Mouse (Mus musculus) ES-E14 (cell line): ENCODE measurements around the gene Gdpd2. TPM values are rescaled to one million over a fixed set of nuclear protein-coding genes. Genes with fewer than 3 reads are reported as not detected.
A peak's percentile ranks its signal among the peaks of the same experiment; 100 is the strongest.

Source experiments
- DNase-seq: peaks from one replicate; pipeline ENCODE4 v3.0.0-alpha.2; 2013; ENCODE audit warnings: low read depth, low spot score
- H3K27ac ChIP-seq: 2 replicates; pipeline ENCODE4 v1.5.1; 2012; ENCODE audit warnings: low read depth, mild to moderate bottlenecking, low read length, moderate library complexity, mixed read lengths; ENCODE audit not compliant: poor library complexity, insufficient read depth, severe bottlenecking
- H3K36me3 ChIP-seq: 2 replicates; pipeline ENCODE4 v1.6.1; 2012; ENCODE audit warnings: mild to moderate bottlenecking, low read length, moderate library complexity, mixed read lengths; ENCODE audit not compliant: control insufficient read depth, poor library complexity, insufficient read depth, severe bottlenecking
- H3K4me1 ChIP-seq, 2 experiments: fragments of 150-350 bp in 1 of 2; sonication (generic) in 1 of 2; 2 replicates each; pipeline ENCODE4 v1.6.1; 2012; ENCODE audit warnings: low read length in 2 of 2, mild to moderate bottlenecking in 1 of 2, mixed read lengths in 1 of 2; ENCODE audit not compliant: control insufficient read depth in 2 of 2, insufficient read depth in 2 of 2, poor library complexity in 1 of 2
- H3K4me3 ChIP-seq, 2 experiments: fragments of 150-350 bp in 1 of 2; sonication (generic) in 1 of 2; 2 replicates each; pipeline ENCODE4 v1.5.1; 2012; ENCODE audit warnings: low read length in 2 of 2, low read depth in 1 of 2, mild to moderate bottlenecking in 1 of 2, mixed read lengths in 1 of 2; ENCODE audit not compliant: insufficient read depth in 1 of 2, poor library complexity in 1 of 2, severe bottlenecking in 1 of 2
- H3K9ac ChIP-seq: 2 replicates; pipeline ENCODE4 v1.6.1; 2012; ENCODE audit warnings: low read depth, mild to moderate bottlenecking, low read length, mixed read lengths; ENCODE audit not compliant: poor library complexity, insufficient read depth, severe bottlenecking
- H3K9me3 ChIP-seq: fragments of 150-350 bp; sonication (generic); 2 replicates; pipeline ENCODE4 v1.6.1; 2012; ENCODE audit warnings: low read depth, mild to moderate bottlenecking, low read length; ENCODE audit not compliant: control insufficient read depth, insufficient read depth
- CHD2 ChIP-seq: IDR thresholded peaks from 2 replicates; pipeline ENCODE4 v1.6.1; 2014; ENCODE audit warnings: mild to moderate bottlenecking, low read depth, low read length, inconsistent platforms
- HCFC1 ChIP-seq: IDR thresholded peaks from 2 replicates; pipeline ENCODE4 v1.6.1; 2012; ENCODE audit warnings: low read length, inconsistent platforms, borderline replicate concordance; ENCODE audit not compliant: insufficient read depth
- MAFK ChIP-seq: IDR thresholded peaks from 2 replicates; pipeline ENCODE4 v1.6.1; 2014; ENCODE audit warnings: mild to moderate bottlenecking, low read depth, low read length, inconsistent platforms; ENCODE audit not compliant: insufficient read depth
- ZC3H11A ChIP-seq: IDR thresholded peaks from 2 replicates; pipeline ENCODE4 v1.6.1; 2012; ENCODE audit warnings: low read depth, mild to moderate bottlenecking, inconsistent platforms, low read length, borderline replicate concordance
- ZNF384 ChIP-seq: IDR thresholded peaks from 2 replicates; pipeline ENCODE4 v1.6.1; 2012; ENCODE audit warnings: low read depth, low read length, inconsistent platforms
- in situ Hi-C, 2 experiments: fragments of 600-800 bp; cut with MboI; formaldehyde crosslinking; loops; one replicate each; pipeline ENCODE4 v1.15.1; 2025; ENCODE audit warnings: low sequenced_read_pairs in 2 of 2, inconsistent platforms in 1 of 2; ENCODE audit not compliant: unreplicated experiment in 2 of 2
- total RNA-seq: library from RNA; depleted of rRNA; stranded (reverse); fragments of 300-350 nt; gene quantifications from 2 replicates; pipeline ENCODE4 v1.2.3, GENCODE M21; 2012

Gene Gdpd2
- total RNA-seq, 1 experiment: 0.22 TPM

GRCm38 (mm10) chrX:100696776-100697175 lies 32.9 kb upstream of the Gdpd2 start:
- Histone ChIP-seq H3K9me3 (no peaks in the 10 kb centered on the region), H3K4me3 (no peak overlapping the region), H3K36me3 (no peaks in the 10 kb centered on the region; the same call in 1 of the 2 replicates), H3K27ac (no peak overlapping the region), H3K4me1 (no peaks in the 10 kb centered on the region), H3K9ac (no peak overlapping the region)
- in situ Hi-C loops: no loop called here
- DNase-seq: no peak
- TF ChIP-seq ZNF384: no peak
- no peak for TF ChIP-seq MAFK
- TF ChIP-seq HCFC1: no peak
- TF ChIP-seq CHD2: no peak
- no peak for TF ChIP-seq ZC3H11A

- Histone ChIP-seq H3K9ac (no peak overlapping the region), H3K9me3 (no peaks in the 10 kb centered on the region), H3K36me3 (no peaks in the 10 kb centered on the region; the same call in 1 of the 2 replicates), H3K27ac (no peak overlapping the region), H3K4me3 (no peak overlapping the region), H3K4me1 (no peaks in the 10 kb centered on the region)
- no peak for DNase-seq
- TF ChIP-seq CHD2: no peak
- no peak for TF ChIP-seq HCFC1
- TF ChIP-seq ZNF384: no peak
- TF ChIP-seq MAFK: no peak
- TF ChIP-seq ZC3H11A: no peak
- in situ Hi-C loops: no loop called here
These were observed 21.6 kb upstream of the Gdpd2 start for GRCm38 (mm10) chrX:100708032-100708431.

GRCm38 (mm10) chrX:100716173-100716572 lies 13.5 kb upstream of the Gdpd2 start:
- no peak for DNase-seq
- in situ Hi-C loops: no loop called here
- H3K36me3 ChIP-seq: peaks cover 2% of the 10 kb centered on the region
- H3K9ac ChIP-seq: no peak overlapping the region
- H3K27ac ChIP-seq: no peak overlapping the region
- H3K4me3 ChIP-seq: no peak overlapping the region
- no peaks in the 10 kb centered on the region for H3K9me3 ChIP-seq
- TF ChIP-seq HCFC1 (no peak), ZNF384 (no peak), ZC3H11A (no peak), MAFK (no peak), CHD2 (no peak)
- H3K4me1 ChIP-seq: no peaks in the 10 kb centered on the region

DNA sequence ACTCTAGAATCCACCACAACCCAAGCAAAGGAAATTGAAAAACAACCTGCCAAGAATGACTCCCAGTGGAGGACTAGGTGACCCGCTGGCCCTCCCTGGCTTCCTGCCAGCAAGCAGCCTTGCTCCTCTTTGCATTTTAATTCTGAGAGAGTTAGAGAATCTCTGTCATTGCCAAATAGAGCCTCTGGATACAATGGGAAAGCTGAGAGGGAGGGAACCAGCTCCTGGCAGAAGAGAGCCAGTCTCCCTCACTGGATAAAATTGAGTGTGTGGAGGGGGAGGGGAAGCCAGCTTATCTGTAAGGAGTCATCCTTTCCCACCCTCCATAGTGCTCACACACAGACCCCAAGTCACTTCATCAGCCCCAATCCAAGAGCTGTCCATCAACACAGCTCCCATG lies 726 bp upstream of the Gdpd2 start:
- H3K9me3 ChIP-seq: no peaks in the 10 kb centered on the region
- DNase-seq: no peak
- H3K9ac ChIP-seq: no peak overlapping the region
- in situ Hi-C loops: no loop called here
- peaks cover 12% of the 10 kb centered on the region for H3K36me3 ChIP-seq
- peaks cover 0 to 3% of the 10 kb centered on the region in 2 experiments; a peak in 1 of 4 replicates for H3K4me1 ChIP-seq
- TF ChIP-seq CHD2 (no peak), ZNF384 (no peak), HCFC1 (no peak), MAFK (no peak), ZC3H11A (no peak)
- no peak overlapping the region for H3K4me3 ChIP-seq
- H3K27ac ChIP-seq: no peak overlapping the region

GRCm38 (mm10) chrX:100730266-100730665 lies 593 bp downstream of the Gdpd2 start:
- Histone ChIP-seq H3K4me3 (peak overlapping the region in 1 of 2 experiments; percentile 36; a peak in 1 of 4 replicates), H3K36me3 (peaks cover 6% of the 10 kb centered on the region), H3K9ac (no peak overlapping the region), H3K9me3 (no peaks in the 10 kb centered on the region), H3K27ac (no peak overlapping the region), H3K4me1 (peaks cover 0 to 3% of the 10 kb centered on the region in 2 experiments; a peak in 1 of 4 replicates)
- DNase-seq: no peak
- TF ChIP-seq HCFC1 (no peak), MAFK (no peak), ZNF384 (no peak), ZC3H11A (no peak), CHD2 (no peak)
- in situ Hi-C loops: no loop called here
